In the genomic region with DNA sequence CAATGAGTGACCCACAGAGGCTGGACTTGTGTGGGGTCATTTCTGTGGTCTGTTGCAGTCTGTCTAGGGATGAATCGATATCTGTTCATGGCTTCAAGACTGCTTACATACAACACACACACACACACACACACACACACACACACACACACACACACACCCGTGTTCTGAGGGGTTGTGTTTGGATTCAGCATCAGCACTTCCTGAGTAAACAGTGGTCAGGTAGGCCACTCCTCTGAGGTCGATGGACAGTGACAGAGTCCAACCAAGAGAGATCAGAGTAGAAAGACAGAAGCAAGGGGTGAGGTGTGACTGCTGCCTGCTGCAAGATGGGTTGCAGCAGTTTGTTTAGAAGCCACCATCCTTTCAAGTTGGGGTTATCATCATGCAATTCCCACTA, we compare ENCODE assay signal across 15 mouse cellular contexts.
"Had no signal": no experiment of that assay in that cellular context is flagged by ENCODE, and none has a peak within 500 bp of the region (broad histone marks: within the 10 kb centered on the region; RNA-seq: fewer than 3 reads in every experiment).

No protein-coding gene starts in this region.

- H3K9ac ChIP-seq: intestine, embryonic 15.5 days; limb, embryonic 12.5 days; neural tube, embryonic 13.5 days had no signal

- H3K4me1 ChIP-seq: intestine, embryonic 15.5 days; midbrain, embryonic 10.5 days had no signal

- H3K27ac ChIP-seq: intestine, embryonic 15.5 days; limb, embryonic 12.5 days; midbrain, embryonic 10.5 days; neural tube, embryonic 13.5 days had no signal

- ATAC-seq: intestine, embryonic 15.5 days; midbrain, embryonic 16.5 days had no signal

- H3K36me3 ChIP-seq: intestine, embryonic 15.5 days; limb, embryonic 12.5 days; midbrain, embryonic 10.5 days; neural tube, embryonic 13.5 days had no signal

- H3K4me2 ChIP-seq: intestine, embryonic 15.5 days; limb, embryonic 12.5 days; neural tube, embryonic 13.5 days had no signal

- H3K9me3 ChIP-seq: intestine, embryonic 15.5 days; limb, embryonic 12.5 days; midbrain, embryonic 10.5 days; neural tube, embryonic 13.5 days had no signal

- H3K27me3 ChIP-seq: intestine, embryonic 15.5 days; limb, embryonic 12.5 days; neural tube, embryonic 13.5 days had no signal

- H3K4me3 ChIP-seq: intestine, embryonic 15.5 days; limb, embryonic 12.5 days; midbrain, embryonic 10.5 days; neural tube, embryonic 13.5 days had no signal

- DNase-seq: kidney, adult 18-20 months; kidney, postnatal 10 days; kidney, postnatal 4 days; lung, adult 18-20 months; lung, postnatal 36 days; retina, postnatal 1 day; right cerebral cortex, postnatal 4 days; spleen, adult 18-20 months; thymus, adult 18-20 months; thymus, postnatal 14 days had no signal
